Mouse (Mus musculus) kidney, adult 2 months (tissue): Measurements from ENCODE around the gene Tex48.

Source experiments
- CTCF ChIP-seq: fragments of 200-500 bp; conservative IDR thresholded peaks from 2 replicates; pipeline ENCODE4 v1.5.1; 2011; ENCODE audit warnings: low read depth, mild to moderate bottlenecking, control low read depth, low read length, moderate library complexity, mixed read lengths; ENCODE audit not compliant: insufficient read depth, insufficient read length
- POLR2A ChIP-seq: fragments of 200-500 bp; IDR thresholded peaks from one replicate; pipeline ENCODE4 v1.6.1; 2011; ENCODE audit warnings: low read depth, low read length, control low read depth

- TF ChIP-seq CTCF, result no peak
- no peak for TF ChIP-seq POLR2A
These were observed 41.1 kb upstream of the Tex48 start, which contains the start of gene Gm11214 for GRCm38 (mm10) chr4:63663279-63663678.
